Mouse (Mus musculus) kidney, postnatal 36 days (tissue): ENCODE measurements at regions not wholly inside any gene's neighbourhood (a gene's known extent, or its start where the extent isn't known, plus 50 kb on each side); places are given as distances from the start of the nearest gene placed in this dataset.

Source experiments
- DNase-seq, 2 experiments: peaks; one replicate each; pipeline ENCODE4 v3.0.0; 2021 to 2022; ENCODE audit warnings: mixed read lengths in 2 of 2

GRCm38 (mm10) chr3:156264654-156265053, 296.9 kb upstream of the Negr1 start:
- DNase-seq = no peak

GRCm38 (mm10) chr3:156267727-156268126, 293.9 kb upstream of the Negr1 start:
- no peak for DNase-seq

GRCm38 (mm10) chr3:156299984-156300770, 261.4 kb upstream of the Negr1 start:
- no peak for DNase-seq

GRCm38 (mm10) chr3:156301302-156301701, 260.3 kb upstream of the Negr1 start:
- no peak for DNase-seq

- DNase-seq = no peak
Observed at GRCm38 (mm10) chr3:156301745-156302144, 259.8 kb upstream of the Negr1 start.

- DNase-seq = no peak
Observed at GRCm38 (mm10) chr3:156304174-156304573, 257.4 kb upstream of the Negr1 start.

- DNase-seq = no peak
Observed at GRCm38 (mm10) chr3:156305064-156305463, 256.5 kb upstream of the Negr1 start.

GRCm38 (mm10) chr3:156335033-156335793, 226.4 kb upstream of the Negr1 start:
- DNase-seq = no peak

- no peak for DNase-seq
Observed at GRCm38 (mm10) chr3:156341484-156341883, 220.1 kb upstream of the Negr1 start.

GRCm38 (mm10) chr3:156351727-156352126, 209.9 kb upstream of the Negr1 start:
- DNase-seq = peak in 1 of 2 experiments; percentile 6

- no peak for DNase-seq
Observed at GRCm38 (mm10) chr3:156353430-156353829, 208.2 kb upstream of the Negr1 start.

GRCm38 (mm10) chr3:156353841-156354473, 207.6 kb upstream of the Negr1 start:
- DNase-seq = no peak

- no peak for DNase-seq
Observed at GRCm38 (mm10) chr3:156368669-156369343, 192.8 kb upstream of the Negr1 start.

GRCm38 (mm10) chr3:156376717-156377116, 184.9 kb upstream of the Negr1 start:
- DNase-seq = no peak

GRCm38 (mm10) chr3:156382919-156383318, 178.7 kb upstream of the Negr1 start:
- no peak for DNase-seq

GRCm38 (mm10) chr3:156406136-156406535, 155.5 kb upstream of the Negr1 start:
- no peak for DNase-seq

GRCm38 (mm10) chr3:156407112-156407511, 154.5 kb upstream of the Negr1 start:
- no peak for DNase-seq

- DNase-seq = no peak
Observed at GRCm38 (mm10) chr3:156410126-156410525, 151.5 kb upstream of the Negr1 start.

- no peak for DNase-seq
Observed at GRCm38 (mm10) chr3:156412757-156413156, 148.8 kb upstream of the Negr1 start.

- DNase-seq = no peak
Observed at GRCm38 (mm10) chr3:156414431-156415427, 146.9 kb upstream of the Negr1 start.

- DNase-seq = no peak
Observed at GRCm38 (mm10) chr3:156418124-156418523, 143.5 kb upstream of the Negr1 start.

- DNase-seq = no peak
Observed at GRCm38 (mm10) chr3:156423100-156423499, 138.5 kb upstream of the Negr1 start.
